12 mouse cellular contexts compared by ENCODE assay signal in genomic region chr10:17931157-17931556, GRCm38 (mm10). TPM values are rescaled to one million over a fixed set of nuclear protein-coding genes. Genes with fewer than 3 reads are reported as not detected.
DNase-seq lines count a peak whose midpoint lies in the region; ATAC-seq and TF ChIP-seq lines count a peak whose summit lies in the region.
"Had no signal": no experiment of that assay in that cellular context is flagged by ENCODE, and none has a peak within 500 bp of the region (broad histone marks: within the 10 kb centered on the region; RNA-seq: fewer than 3 reads in every experiment).

No protein-coding gene starts in this region.

- no peak for TF ChIP-seq POLR2A in heart, adult 2 months (IDR thresholded peaks at IDR 0.05; ENCODE audit: insufficient read depth, low read depth, low read length)

- no peaks in the 10 kb centered on the region for H3K9me3 ChIP-seq in limb, embryonic 12.5 days
- H3K9me3 ChIP-seq in limb, embryonic 10.5 days (replicated peaks) = no peaks in the 10 kb centered on the region
- H3K9me3 ChIP-seq in embryonic facial prominence, embryonic 15.5 days (replicated peaks) = no peaks in the 10 kb centered on the region

- TF ChIP-seq CTCF in heart, adult 2 months (IDR thresholded peaks at IDR 0.05) = no peak

- no peak overlapping the region for H3K4me2 ChIP-seq in limb, embryonic 12.5 days
- no peak overlapping the region for H3K4me2 ChIP-seq in embryonic facial prominence, embryonic 15.5 days (replicated peaks)

- intact Hi-C loops in heart, adult 2 months (cut with DNase I) = no loop called here
- intact Hi-C loops in heart, postnatal 14 days (cut with DNase I) = no loop called here

- no peak for ATAC-seq in limb, embryonic 12.5 days (ENCODE audit: insufficient number of reproducible peaks, insufficient read depth, low FRiP score, low TSS enrichment, low read depth)
- no peak for ATAC-seq in embryonic facial prominence, embryonic 15.5 days (ENCODE audit: insufficient number of reproducible peaks, low FRiP score, low TSS enrichment, low read depth)
- peak; percentile 67 for ATAC-seq in megakaryocyte-erythroid progenitor cell, adult 5-6 weeks (replicated peaks; ENCODE audit: low FRiP score, low TSS enrichment, poor library complexity, severe bottlenecking)

- peaks cover 11% of the 10 kb centered on the region for H3K4me1 ChIP-seq in heart, adult 2 months (ENCODE audit: control insufficient read depth, insufficient read depth, low read length)
- peaks cover 18% of the 10 kb centered on the region for H3K4me1 ChIP-seq in limb, embryonic 12.5 days (replicated peaks)
- peaks cover 10% of the 10 kb centered on the region; the same call in 1 of the 2 replicates for H3K4me1 ChIP-seq in limb, embryonic 10.5 days
- H3K4me1 ChIP-seq in embryonic facial prominence, embryonic 15.5 days = peaks cover 16% of the 10 kb centered on the region

- no peak for TF ChIP-seq EP300 in heart, adult 2 months (IDR thresholded peaks at IDR 0.05; ENCODE audit: insufficient read depth, low read depth, low read length)

- H3K4me3 ChIP-seq in heart, adult 2 months = no peak overlapping the region
- H3K4me3 ChIP-seq in limb, embryonic 12.5 days (replicated peaks) = no peak overlapping the region
- no peak overlapping the region for H3K4me3 ChIP-seq in limb, embryonic 10.5 days
- no peak overlapping the region for H3K4me3 ChIP-seq in embryonic facial prominence, embryonic 15.5 days (replicated peaks)

- no peak for DNase-seq in heart, adult 2 months
- DNase-seq in heart, postnatal 14 days = no peak
- DNase-seq in limb, embryonic 10.5 days (ENCODE audit: low spot score) = no peak
- DNase-seq in adrenal gland, adult 18-20 months (ENCODE audit: low spot score in 2 of 2) = no peak
- no peak for DNase-seq in right cerebral cortex, postnatal 14 days
- DNase-seq: gastrocnemius, postnatal 14 days; liver, postnatal 0 days; thymus, postnatal 14 days had no signal

- H3K9ac ChIP-seq in heart, adult 2 months (ENCODE audit: low read depth, low read length) = no peak overlapping the region
- no peak overlapping the region for H3K9ac ChIP-seq in limb, embryonic 12.5 days (replicated peaks)
- no peak overlapping the region for H3K9ac ChIP-seq in embryonic facial prominence, embryonic 15.5 days
- H3K9ac ChIP-seq: liver, postnatal 0 days had no signal

- peaks cover 26% of the 10 kb centered on the region for H3K36me3 ChIP-seq in heart, adult 2 months (ENCODE audit: control insufficient read depth, insufficient read depth, low read length)
- H3K36me3 ChIP-seq in limb, embryonic 12.5 days = peaks cover 3% of the 10 kb centered on the region; the same call in 1 of the 2 replicates
- H3K36me3 ChIP-seq in limb, embryonic 10.5 days = no peaks in the 10 kb centered on the region
- H3K36me3 ChIP-seq in embryonic facial prominence, embryonic 15.5 days = no peaks in the 10 kb centered on the region

- 48% methylated on average over 1 of the region's 1 CpGs for WGBS in heart, adult 2 months
- WGBS in limb, embryonic 12.5 days = 61% methylated on average over 1 of the region's 1 CpGs
- WGBS in limb, embryonic 10.5 days = 80% methylated on average over 1 of the region's 1 CpGs
- WGBS in embryonic facial prominence, embryonic 15.5 days = 59% methylated on average over 1 of the region's 1 CpGs

- no peaks in the 10 kb centered on the region for H3K27me3 ChIP-seq in heart, adult 2 months (ENCODE audit: control insufficient read depth, insufficient read depth, low read length)
- H3K27me3 ChIP-seq in limb, embryonic 12.5 days = no peaks in the 10 kb centered on the region
- H3K27me3 ChIP-seq in limb, embryonic 10.5 days (ENCODE audit: low read depth, poor library complexity, severe bottlenecking) = no peaks in the 10 kb centered on the region
- no peaks in the 10 kb centered on the region for H3K27me3 ChIP-seq in embryonic facial prominence, embryonic 15.5 days
- H3K27me3 ChIP-seq: Patski had no signal

- peaks cover 5% of the 10 kb centered on the region; the same call in 1 of the 2 replicates for H3K79me2 ChIP-seq in heart, adult 2 months (replicated peaks; ENCODE audit: control insufficient read depth, insufficient read depth, low read length)

- H3K27ac ChIP-seq in heart, adult 2 months = peak overlapping the region; percentile 62
- 0 out of 2 replicates have a peak overlapping the region, but pooled peaks have one; percentile 45 for H3K27ac ChIP-seq in limb, embryonic 12.5 days
- no peak overlapping the region for H3K27ac ChIP-seq in limb, embryonic 10.5 days
- peak overlapping the region; percentile 79 for H3K27ac ChIP-seq in embryonic facial prominence, embryonic 15.5 days (replicated peaks)

RNA-seq across cellular contexts. Expression of gene Heca, which starts 16.7 kb away (rescaled TPM):
- total RNA-seq in heart, adult 2 months (2021) = 10 to 100 TPM; 30.0 to 31.0 TPM
- 11.7 and 21.2 TPM in 2 replicates for polyA plus RNA-seq in heart, adult 2 months (2012; rRNA removed)
- 10 to 100 TPM; 25.9 to 26.7 TPM for total RNA-seq in heart, postnatal 14 days (2021)
- 4.3 and 4.6 TPM in 2 replicates for polyA plus RNA-seq in limb, embryonic 12.5 days (2016; fragmentation: Nextera tagmentation; extraction: Ambion mirVana)
- polyA plus RNA-seq in limb, embryonic 10.5 days (2016; fragmentation: Nextera tagmentation; extraction: Ambion mirVana) = 2.6 and 3.6 TPM in 2 replicates
- polyA plus RNA-seq in embryonic facial prominence, embryonic 15.5 days (2015; fragmentation: Nextera tagmentation; extraction: Ambion mirVana) = 5.9 and 7.4 TPM in 2 replicates
- 12.5 and 30.4 TPM in 2 replicates for total RNA-seq in megakaryocyte-erythroid progenitor cell, adult 5-6 weeks (2014; fragmentation: Nextera tagmentation)
- total RNA-seq in megakaryocyte-erythroid progenitor cell, adult 5-6 weeks (2017) = 26.3 and 27.8 TPM in 2 replicates
- 10 to 100 TPM; 26.7 to 37.7 TPM for total RNA-seq in adrenal gland, adult 18-20 months (2021)
